Mouse (Mus musculus): ENCODE results near the gene Chic2.

DNA sequence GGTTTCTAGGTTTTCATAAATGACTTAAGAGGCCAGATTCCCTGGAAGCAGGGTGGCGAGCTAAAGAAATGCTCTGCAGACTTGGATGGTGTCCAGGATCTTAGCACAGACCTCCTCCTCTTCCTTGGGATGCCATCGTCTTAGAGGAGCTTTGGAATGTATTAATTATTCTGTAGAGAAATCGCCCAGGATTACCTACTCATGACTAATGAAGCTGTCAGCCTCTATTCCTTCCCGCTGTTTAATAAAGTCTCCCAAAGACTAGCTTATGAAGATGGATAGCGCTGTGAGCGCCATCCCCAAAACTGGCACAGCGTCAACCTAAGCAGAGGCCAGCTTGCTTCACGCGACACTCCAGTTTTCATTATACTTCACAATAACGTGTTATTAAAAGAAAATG is 77.7 kb downstream of the Chic2 start:
- no peak for TF ChIP-seq CTCF (IDR thresholded peaks at IDR 0.05; ENCODE audit: borderline replicate concordance, control insufficient read depth, extremely low read depth, insufficient read depth, low read length, poor library complexity)
- no peak for TF ChIP-seq POLR2A (IDR thresholded peaks at IDR 0.05; ENCODE audit: control insufficient read depth, extremely low read depth, insufficient read depth, low read length, poor library complexity)
